Mouse (Mus musculus) bone marrow, adult 2 months (tissue): Measurements from ENCODE around the gene Micu1.

Source experiments
- CTCF ChIP-seq: fragments of 200-500 bp; IDR thresholded peaks from 2 replicates; pipeline ENCODE4 v1.5.1; 2011; ENCODE audit warnings: low read length, control low read depth; ENCODE audit not compliant: control insufficient read depth, insufficient read depth
- POLR2A ChIP-seq: fragments of 200-500 bp; IDR thresholded peaks from 2 replicates; pipeline ENCODE4 v1.6.1; 2011; ENCODE audit warnings: low read depth, mild to moderate bottlenecking, control low read depth, low read length, borderline replicate concordance; ENCODE audit not compliant: control insufficient read depth

DNA sequence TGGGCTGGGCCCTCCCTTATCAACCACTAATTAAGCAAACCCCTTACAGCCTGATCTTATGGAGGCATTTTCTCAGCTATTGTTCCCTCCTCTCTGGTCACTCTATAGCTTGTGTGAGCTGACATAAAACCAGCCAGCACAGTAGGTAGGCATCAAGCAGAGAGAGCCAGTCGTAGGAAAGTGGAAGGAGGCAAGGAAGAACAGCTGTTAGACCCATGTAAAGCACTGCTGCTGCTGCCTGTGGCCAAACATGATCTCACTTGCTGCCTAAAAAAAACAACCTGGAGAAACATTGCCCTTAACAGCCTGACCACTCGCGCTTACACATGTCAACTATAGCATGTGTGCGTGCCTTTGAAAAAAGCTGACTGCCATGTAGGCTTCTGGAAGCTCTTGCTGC lies 19.3 kb downstream of the Micu1 start:
- TF ChIP-seq POLR2A (no peak), CTCF (no peak)
